Mouse (Mus musculus): ENCODE results near the gene Pcgf5.

The Pcgf5 gene

DNA sequence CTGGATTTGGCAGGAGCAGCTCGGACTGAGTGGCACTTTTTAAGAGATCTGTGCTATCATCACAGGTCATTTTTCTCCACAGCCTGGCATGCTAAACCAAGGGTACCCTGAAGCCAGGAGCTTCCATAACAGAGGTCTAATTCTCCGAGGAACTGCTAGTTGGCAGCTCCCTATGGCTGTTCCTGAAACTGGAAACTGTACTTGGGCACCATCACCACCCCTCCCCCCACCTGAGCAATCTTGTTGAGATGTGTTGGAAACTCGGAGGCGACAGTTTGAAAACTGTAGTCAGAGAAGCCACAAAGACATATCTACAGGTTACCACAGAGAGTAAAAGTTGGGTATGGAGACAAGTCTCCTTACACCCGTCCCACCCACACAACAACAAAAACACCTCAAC lies 129.6 kb downstream of the Pcgf5 start:
- peak; percentile 64 for DNase-seq (ENCODE audit: low read depth, low spot score)

DNA sequence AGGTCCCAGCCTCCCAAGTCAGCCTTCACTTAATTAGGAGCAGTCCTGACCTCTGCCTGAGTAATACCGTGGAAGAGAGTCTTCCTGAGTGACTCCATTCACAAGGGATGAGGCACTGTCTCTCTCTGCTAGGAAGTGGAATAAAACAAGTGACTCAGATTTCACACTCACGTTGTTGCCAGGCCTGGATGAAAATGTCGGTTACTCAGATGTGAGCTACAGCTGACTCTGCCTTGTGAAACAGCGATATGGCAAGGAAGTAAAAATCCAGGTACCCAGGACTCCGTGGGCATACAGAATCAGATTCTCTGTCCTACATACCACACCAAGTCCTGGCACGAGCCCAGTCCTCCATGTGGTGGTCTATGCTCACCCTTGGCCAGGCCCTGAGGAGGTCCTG lies 142.8 kb downstream of the Pcgf5 start:
- no peak for DNase-seq (ENCODE audit: low read depth, low spot score)

DNA sequence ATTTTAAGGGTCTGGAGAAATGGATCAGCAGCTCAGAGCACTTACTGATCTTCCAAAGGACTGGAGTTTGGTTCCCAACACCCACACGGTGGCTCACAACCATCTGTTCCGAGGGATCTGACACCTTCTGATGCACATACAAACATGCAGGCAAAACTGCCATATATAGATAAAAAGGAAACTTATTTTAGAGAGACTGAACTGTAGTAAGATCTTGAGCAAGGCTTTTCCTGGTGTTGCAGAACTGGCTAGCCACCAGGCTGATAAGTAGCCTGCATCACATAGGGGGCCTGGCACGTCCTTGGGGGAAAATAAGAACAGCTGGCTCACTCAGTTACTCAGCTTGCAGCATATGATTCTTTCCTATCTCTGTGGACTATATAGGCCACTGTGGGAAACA lies 147.4 kb downstream of the Pcgf5 start:
- DNase-seq (ENCODE audit: low read depth, low spot score): no peak

DNA sequence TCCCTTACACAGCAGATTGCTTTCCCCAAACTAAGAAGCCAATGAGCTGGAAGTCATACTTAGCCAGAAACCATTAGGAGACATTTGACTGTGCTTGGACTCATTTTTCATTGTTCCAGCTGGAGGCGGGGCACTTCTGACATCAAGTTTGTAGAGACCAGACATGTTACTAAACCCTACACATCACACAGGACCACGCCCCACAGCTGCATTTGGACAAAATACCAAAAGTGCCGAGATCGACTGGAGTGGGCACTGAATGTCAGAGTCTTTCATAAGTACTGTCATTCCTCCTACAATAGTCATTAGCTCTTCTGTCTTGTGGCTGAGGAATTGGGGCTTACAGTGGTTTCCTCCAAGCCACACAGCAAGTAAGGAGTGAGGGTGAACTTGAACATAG lies 148.4 kb downstream of the Pcgf5 start:
- no peak for DNase-seq (ENCODE audit: low read depth, low spot score)

DNA sequence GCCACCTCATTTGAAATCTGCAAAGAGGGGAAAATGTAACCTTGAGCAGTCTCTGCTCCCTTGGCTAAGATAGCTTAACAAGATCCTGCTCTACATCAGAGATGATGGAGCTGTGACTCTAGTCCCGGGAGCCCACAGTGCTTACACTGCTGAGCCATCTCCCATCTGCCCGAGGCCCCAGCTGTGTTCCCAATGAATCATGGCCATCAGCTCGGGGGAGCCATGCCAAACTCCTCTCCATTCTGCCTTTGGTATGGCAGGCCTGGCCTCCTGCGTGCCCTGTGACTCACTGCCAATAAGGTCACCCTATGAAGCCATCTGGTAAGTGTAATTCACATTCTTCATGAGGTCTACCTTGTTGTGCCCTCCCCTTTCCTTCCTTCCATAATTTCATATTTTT lies 149.0 kb downstream of the Pcgf5 start:
- DNase-seq (ENCODE audit: low read depth, low spot score): no peak

DNA sequence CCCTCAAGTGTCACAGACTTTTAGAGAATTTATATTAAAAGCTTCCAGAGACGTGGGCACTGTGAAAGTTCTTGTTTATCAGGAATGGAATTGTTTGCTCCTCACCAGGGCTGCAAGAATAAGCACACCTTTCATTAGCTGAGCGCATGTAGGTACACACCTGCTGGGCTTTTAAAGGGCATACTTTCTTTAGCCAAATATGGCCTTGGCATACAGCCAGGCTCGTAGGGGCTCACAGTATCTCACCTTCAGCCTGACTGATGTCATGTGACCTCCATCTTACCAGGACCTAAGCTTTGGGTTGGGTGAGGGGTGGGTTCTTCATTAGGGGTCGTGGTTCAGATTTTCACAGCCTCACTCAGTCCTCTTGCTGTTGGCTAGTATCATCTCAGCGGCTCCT lies 149.6 kb downstream of the Pcgf5 start:
- no peak for DNase-seq (ENCODE audit: low read depth, low spot score)

DNA sequence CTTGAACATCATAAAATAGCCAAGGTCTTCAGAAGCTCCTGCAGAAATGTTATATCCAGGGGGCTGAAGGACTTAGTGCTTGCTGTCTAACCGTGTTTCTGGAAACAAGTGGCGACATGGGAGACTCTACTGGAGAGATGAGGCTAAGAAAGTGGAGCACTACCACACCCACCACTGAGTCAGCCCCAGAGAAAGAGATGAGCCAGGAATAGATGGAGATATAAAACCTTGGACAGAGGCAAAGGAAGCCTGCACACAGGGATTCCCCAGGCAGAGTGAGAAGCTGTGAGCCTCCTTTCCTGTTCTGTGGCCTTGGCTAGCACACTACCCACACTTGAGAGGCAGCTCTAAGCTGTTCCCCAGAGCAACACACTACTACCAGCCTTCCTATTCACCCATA lies 156.6 kb downstream of the Pcgf5 start:
- DNase-seq (ENCODE audit: low read depth, low spot score): no peak
